Mouse (Mus musculus): ENCODE results near the gene Melk. TPM values are rescaled to one million over a fixed set of nuclear protein-coding genes. Genes with fewer than 3 reads are reported as not detected.

Melk gene
- total RNA-seq, 2 experiments from 2014 or later, result not detected

DNA sequence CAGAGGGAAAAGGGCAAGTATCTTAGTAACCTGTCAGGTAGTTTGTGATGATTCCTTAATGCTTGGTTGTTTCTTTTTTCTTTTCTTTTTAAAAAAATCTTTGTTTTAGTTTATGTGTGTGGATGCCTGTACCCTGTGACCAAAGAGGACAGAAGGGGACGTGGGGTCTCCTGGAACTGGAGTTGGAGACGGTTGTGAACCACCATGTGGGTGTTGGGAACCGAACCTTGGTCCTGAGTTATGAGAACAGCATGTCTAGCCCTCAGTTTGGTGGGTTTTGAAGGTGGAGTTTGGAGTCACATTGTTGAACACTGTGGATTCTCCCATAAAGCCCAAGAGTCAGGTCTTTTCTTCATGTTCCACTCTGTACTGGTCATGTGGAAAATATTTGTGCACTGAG is 26.0 kb downstream of the Melk start:
- no peak for DNase-seq (ENCODE audit: low spot score in 2 of 2)

DNA sequence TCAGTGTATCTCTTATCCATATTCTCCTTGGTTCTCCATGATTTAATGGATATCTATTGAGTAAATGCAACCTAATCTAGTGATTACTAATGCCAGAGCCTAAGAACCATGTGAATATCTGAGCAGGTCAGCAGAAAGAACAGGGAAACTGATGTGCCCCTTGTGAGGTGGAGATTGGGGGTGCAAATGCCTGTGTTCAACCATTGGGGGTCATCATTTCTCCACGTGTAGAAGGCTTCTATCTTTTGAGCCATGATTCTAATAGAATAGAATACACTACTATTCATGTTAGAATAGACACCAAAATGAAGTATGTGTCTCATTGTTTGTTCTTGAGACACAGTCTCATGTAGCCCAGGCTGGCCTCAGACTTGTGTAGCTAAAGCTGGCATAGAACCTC is 27.3 kb downstream of the Melk start:
- no peak for DNase-seq (ENCODE audit: low spot score in 2 of 2)

- DNase-seq (ENCODE audit: low spot score in 2 of 2), result no peak
Measured at GRCm38 (mm10) chr4:44335006-44335405, 34.3 kb downstream of the Melk start.

GRCm38 (mm10) chr4:44361670-44362069 is 61.0 kb downstream of the Melk start:
- no peak for DNase-seq (ENCODE audit: low spot score in 2 of 2)

DNA sequence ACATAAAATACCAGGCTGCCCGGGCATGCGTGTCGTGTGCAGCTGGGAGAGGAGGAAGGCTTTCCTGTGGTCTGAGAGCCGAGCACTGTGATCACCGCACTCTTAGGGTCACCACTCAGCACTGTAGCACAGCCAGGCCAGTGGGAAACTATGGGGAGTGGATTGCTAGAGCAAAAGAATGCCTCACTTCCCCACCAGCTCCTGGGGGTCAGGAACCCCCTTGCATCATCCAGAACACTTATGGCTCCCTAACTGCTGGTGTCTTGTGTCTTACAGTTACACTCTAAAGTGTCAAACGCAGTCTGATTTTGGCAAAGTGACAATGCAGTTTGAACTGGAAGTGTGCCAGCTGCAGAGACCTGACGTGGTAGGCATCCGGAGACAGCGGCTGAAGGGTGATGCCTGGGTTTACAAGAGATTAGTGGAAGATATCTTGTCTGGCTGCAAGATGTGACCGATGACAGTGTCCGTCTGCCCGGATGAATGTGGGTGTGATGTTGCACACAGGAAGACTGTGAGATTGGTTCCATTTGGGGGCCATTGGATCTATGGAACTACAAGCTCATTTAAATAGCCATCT is 62.8 kb downstream of the Melk start:
- peak in 1 of 2 experiments; percentile 1 for DNase-seq (ENCODE audit: low spot score in 2 of 2)

DNA sequence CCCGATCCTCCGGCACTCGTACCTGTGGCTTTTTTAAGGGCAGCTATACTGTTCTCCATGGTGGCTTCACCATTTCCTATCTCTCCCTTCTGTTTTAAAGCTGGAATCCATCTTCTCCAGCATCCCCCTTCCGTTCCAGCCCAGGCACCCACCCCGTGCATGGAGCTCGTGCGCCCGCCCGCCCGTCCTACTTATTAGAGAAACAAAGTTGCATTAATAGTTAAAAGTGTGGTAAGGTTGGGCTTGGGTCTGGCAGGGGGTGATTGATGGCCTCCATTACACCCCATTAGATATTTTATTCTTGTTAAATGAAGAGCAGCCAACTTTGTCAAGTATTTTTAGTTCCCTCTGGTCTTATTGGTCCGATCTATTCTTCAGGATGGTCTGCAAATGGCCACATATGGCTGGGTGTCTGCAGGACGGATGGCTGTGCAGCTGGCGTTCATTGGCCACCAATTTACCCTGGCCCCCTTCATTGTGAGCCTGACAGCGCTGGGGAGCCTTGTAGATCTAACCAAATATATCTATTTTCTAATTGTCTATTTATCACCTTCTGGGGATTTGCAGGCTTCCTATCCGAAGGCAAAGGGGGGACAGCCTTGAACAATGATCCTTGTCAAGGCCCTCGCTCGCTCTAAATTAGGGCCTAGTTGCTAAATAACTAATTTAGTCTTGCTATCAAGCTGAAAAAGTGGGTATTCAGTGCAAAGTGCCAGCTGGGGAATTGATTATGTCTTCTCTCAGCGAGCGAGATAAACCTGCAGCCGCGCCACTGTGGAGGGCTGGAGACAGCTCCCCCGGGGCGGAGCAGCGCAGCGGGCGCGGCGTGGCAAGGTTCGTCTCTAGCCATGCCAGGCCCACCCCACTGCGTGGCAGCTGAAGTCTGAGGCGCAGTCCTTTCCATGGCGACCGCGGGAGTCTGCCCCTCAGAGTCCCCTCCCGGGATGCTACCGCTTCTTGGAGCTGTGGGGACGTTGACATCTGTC is 91.8 kb downstream of the Melk start:
- DNase-seq (ENCODE audit: low spot score in 2 of 2), result no peak

DNA sequence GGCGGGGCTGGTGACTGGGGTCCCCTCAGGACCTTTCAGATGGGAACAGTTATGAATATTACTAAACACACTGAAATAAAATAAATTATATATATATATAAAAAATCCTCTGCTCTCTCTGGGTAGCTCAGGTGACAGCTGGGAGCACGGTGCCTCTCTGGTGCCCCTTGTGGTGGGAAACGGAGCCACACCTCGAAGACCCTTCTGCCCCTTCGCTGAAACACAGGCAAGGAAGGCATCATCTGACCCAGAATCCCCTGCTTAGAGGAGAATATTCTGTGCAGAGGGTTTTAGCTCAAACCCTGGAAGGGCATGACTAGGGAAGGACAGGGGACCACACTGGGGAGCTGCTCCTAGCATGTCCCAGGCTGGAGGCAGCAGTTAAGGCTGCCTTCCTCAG is 101.9 kb downstream of the Melk start:
- no peak for DNase-seq (ENCODE audit: low spot score in 2 of 2)

DNA sequence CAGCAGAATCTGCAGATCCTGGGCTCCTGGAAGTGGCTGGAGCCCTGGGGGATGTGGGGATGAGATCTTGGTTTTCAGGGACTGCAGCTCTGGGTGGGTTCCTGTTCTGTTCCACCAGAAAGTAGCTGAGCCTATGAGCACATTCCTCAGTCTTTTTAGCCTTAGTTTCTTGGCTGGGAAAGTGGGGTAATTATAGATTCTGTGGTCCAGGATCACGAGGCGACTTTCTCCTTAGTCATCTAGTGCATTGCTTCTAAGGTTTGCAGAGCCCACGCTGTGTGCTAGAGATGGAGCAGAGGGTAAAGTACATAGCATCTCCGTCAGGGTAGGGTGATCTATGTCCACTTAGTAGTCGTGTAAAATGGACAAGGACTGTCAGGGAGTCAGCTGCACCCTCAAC is 103.8 kb downstream of the Melk start:
- no peak for DNase-seq (ENCODE audit: low spot score in 2 of 2)

Other genes with a start within 250 kb of the Melk start
- 10 to 100 TPM; 49.7 to 53.1 TPM for gene Gne, start 216.7 kb upstream of the Melk start, total RNA-seq (2021)
- gene Rnf38, start 67.1 kb upstream of the Melk start, total RNA-seq (2021), result 10 to 100 TPM; 47.1 to 49.8 TPM

Measured in layer of hippocampus, adult 18-20 months (tissue).